Mouse (Mus musculus) v-Abl transformed pro-B cells (cell line): ENCODE results near the gene Fabp6.

Source experiments
- in situ Hi-C, 2 experiments: fragments of 400-800 bp; cut with MboI; formaldehyde crosslinking; loops; one replicate each; pipeline ENCODE4 v1.15.1; 2025; ENCODE audit not compliant: unreplicated experiment in 2 of 2

Fabp6 gene

GRCm38 (mm10) chr11:43601440-43601839, at the start of gene Fabp6:
Fabp6 (minus strand) TSS chr11:43601540.
- in situ Hi-C loops = no loop called here

GRCm38 (mm10) chr11:43645286-43645685, 43.9 kb upstream of the Fabp6 start:
- in situ Hi-C loops = no loop called here

GRCm38 (mm10) chr11:43643180-43643591, 41.8 kb upstream of the Fabp6 start:
- in situ Hi-C loops = no loop called here

GRCm38 (mm10) chr11:43638486-43638885, 37.1 kb upstream of the Fabp6 start:
- in situ Hi-C loops = no loop called here

- in situ Hi-C loops = no loop called here
Measured at GRCm38 (mm10) chr11:43636761-43637160, 35.4 kb upstream of the Fabp6 start.

- in situ Hi-C loops = no loop called here
Measured at GRCm38 (mm10) chr11:43633658-43634401, 32.5 kb upstream of the Fabp6 start.

- in situ Hi-C loops = no loop called here
Measured at GRCm38 (mm10) chr11:43633165-43633564, 31.8 kb upstream of the Fabp6 start.

GRCm38 (mm10) chr11:43632566-43632965, 31.2 kb upstream of the Fabp6 start:
- in situ Hi-C loops = no loop called here

- in situ Hi-C loops = no loop called here
Measured at GRCm38 (mm10) chr11:43631645-43632044, 30.3 kb upstream of the Fabp6 start.

GRCm38 (mm10) chr11:43626927-43627645, 25.7 kb upstream of the Fabp6 start:
- in situ Hi-C loops = no loop called here

GRCm38 (mm10) chr11:43626300-43626926, 25.1 kb upstream of the Fabp6 start:
- in situ Hi-C loops = no loop called here

- in situ Hi-C loops = no loop called here
Measured at GRCm38 (mm10) chr11:43624341-43624740, 23.0 kb upstream of the Fabp6 start.

GRCm38 (mm10) chr11:43621769-43622168, 20.4 kb upstream of the Fabp6 start:
- in situ Hi-C loops = no loop called here

- in situ Hi-C loops = no loop called here
Measured at GRCm38 (mm10) chr11:43618403-43618802, 17.1 kb upstream of the Fabp6 start.

GRCm38 (mm10) chr11:43617924-43618323, 16.6 kb upstream of the Fabp6 start:
- in situ Hi-C loops = no loop called here

- in situ Hi-C loops = loop anchor here in 1 of 2 experiments (5.0 kb wide), 1 partner anchor 121 kb away; no protein-coding TSS in a partner anchor
Measured at GRCm38 (mm10) chr11:43612834-43613488, 11.6 kb upstream of the Fabp6 start.

- in situ Hi-C loops = loop anchor here in 1 of 2 experiments (5.0 kb wide), 1 partner anchor 118 kb away; no protein-coding TSS in a partner anchor
Measured at GRCm38 (mm10) chr11:43610662-43611033, 9.3 kb upstream of the Fabp6 start.

- in situ Hi-C loops = loop anchor here in 1 of 2 experiments (5.0 kb wide), 1 partner anchor 118 kb away; no protein-coding TSS in a partner anchor
Measured at GRCm38 (mm10) chr11:43610006-43610661, 8.8 kb upstream of the Fabp6 start.

GRCm38 (mm10) chr11:43608440-43608839, 7.1 kb upstream of the Fabp6 start:
- in situ Hi-C loops = no loop called here

GRCm38 (mm10) chr11:43605859-43606258, 4.5 kb upstream of the Fabp6 start:
- in situ Hi-C loops = no loop called here
